Mouse (Mus musculus) embryonic facial prominence, embryonic 11.5 days (tissue): Measurements from ENCODE around the gene Osbp2. TPM values are rescaled to one million over a fixed set of nuclear protein-coding genes. Genes with fewer than 3 reads are reported as not detected.

Source experiments
- ATAC-seq: fragments of 200-750 bp; cut with Nextera tagmentation; replicated peaks from 2 replicates; pipeline ENCODE4 v1.8.0; 2017; ENCODE audit warnings: low read depth; ENCODE audit not compliant: insufficient number of reproducible peaks, low FRiP score, low TSS enrichment
- DNase-seq: peaks from one replicate; pipeline ENCODE4 v3.0.0-alpha.2; 2015; ENCODE audit warnings: low spot score
- H3K27ac ChIP-seq: fragments of 300-500 bp; sonication (generic); replicated peaks from 2 replicates; pipeline ENCODE4 v1.5.1; 2014; ENCODE audit warnings: mild to moderate bottlenecking, low read depth, low read length, control low read depth
- H3K27me3 ChIP-seq: fragments of 300-500 bp; sonication (generic); 2 replicates; pipeline ENCODE4 v1.6.1; 2014; ENCODE audit warnings: mild to moderate bottlenecking, low read length, moderate library complexity, mixed read lengths; ENCODE audit not compliant: control insufficient read depth, insufficient read depth
- H3K36me3 ChIP-seq: fragments of 300-500 bp; sonication (generic); replicated peaks from 2 replicates; pipeline ENCODE4 v1.6.1; 2014; ENCODE audit warnings: low read depth, mild to moderate bottlenecking, low read length, moderate library complexity, mixed read lengths; ENCODE audit not compliant: control insufficient read depth, insufficient read depth
- H3K4me1 ChIP-seq: fragments of 300-500 bp; sonication (generic); 2 replicates; pipeline ENCODE4 v1.6.1; 2014; ENCODE audit warnings: low read length, mixed read lengths; ENCODE audit not compliant: control insufficient read depth, insufficient read depth
- H3K4me2 ChIP-seq: fragments of 300-500 bp; sonication (generic); 2 replicates; pipeline ENCODE4 v1.6.1; 2014; ENCODE audit warnings: low read depth, mild to moderate bottlenecking, control low read depth, low read length, moderate library complexity
- H3K4me3 ChIP-seq: fragments of 300-500 bp; sonication (generic); 2 replicates; pipeline ENCODE4 v1.5.1; 2014; ENCODE audit warnings: low read depth, low read length, control low read depth
- H3K9ac ChIP-seq: fragments of 300-500 bp; sonication (generic); replicated peaks from 2 replicates; pipeline ENCODE4 v1.6.1; 2014; ENCODE audit warnings: mild to moderate bottlenecking, control low read depth, low read length
- H3K9me3 ChIP-seq: fragments of 300-500 bp; sonication (generic); replicated peaks from 2 replicates; pipeline ENCODE4 v1.6.1; 2016; ENCODE audit warnings: mild to moderate bottlenecking, low read length, inconsistent platforms, mixed read lengths; ENCODE audit not compliant: control insufficient read depth
- WGBS: fragments of 180-500 bp; shearing (Covaris S2); extraction: QIAGEN DNeasy Blood & Tissue Kit; methylation state at CpG from one replicate; pipeline ENCODE4 v1.1.7; 2014; 5-methylcytosine and 5-hydroxymethylcytosine counted together
- polyA plus RNA-seq: library from polyadenylated mRNA; unstranded; fragments of >200 nt; fragmentation: Nextera tagmentation; extraction: Ambion mirVana; gene quantifications from 2 replicates; pipeline ENCODE4 v1.2.1, GENCODE M21; 2014

The Osbp2 gene
- polyA plus RNA-seq, 1 experiment from 2014 or later = 0.55 TPM

DNA sequence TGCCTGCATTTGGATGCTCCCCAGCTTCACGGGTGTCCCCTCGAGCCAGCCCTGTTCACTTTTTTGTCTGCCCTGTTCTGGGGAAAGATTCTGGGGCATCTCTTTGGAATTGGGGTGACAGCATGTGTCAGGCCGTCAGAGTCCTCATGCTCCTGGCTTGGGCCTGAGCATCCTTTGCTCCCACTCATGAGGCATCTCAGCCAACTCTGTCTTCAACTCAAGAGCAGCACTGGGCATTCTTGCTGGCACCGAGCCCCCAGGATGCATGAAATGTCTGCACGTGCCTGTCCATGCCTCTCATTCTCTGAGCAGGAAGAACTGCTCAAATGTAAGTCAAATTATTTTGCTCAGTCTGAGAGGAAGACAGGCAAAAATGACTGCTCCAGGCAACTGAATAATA lies 139.0 kb downstream of the Osbp2 start:
- 64% methylated on average over 5 of the region's 5 CpGs for WGBS
- Histone ChIP-seq H3K9me3 (no peaks in the 10 kb centered on the region), H3K9ac (no peak overlapping the region), H3K36me3 (no peaks in the 10 kb centered on the region), H3K4me3 (no peak overlapping the region), H3K4me2 (no peak overlapping the region), H3K27ac (no peak overlapping the region), H3K4me1 (no peaks in the 10 kb centered on the region), H3K27me3 (no peaks in the 10 kb centered on the region)
- ATAC-seq = no peak
- DNase-seq = no peak

DNA sequence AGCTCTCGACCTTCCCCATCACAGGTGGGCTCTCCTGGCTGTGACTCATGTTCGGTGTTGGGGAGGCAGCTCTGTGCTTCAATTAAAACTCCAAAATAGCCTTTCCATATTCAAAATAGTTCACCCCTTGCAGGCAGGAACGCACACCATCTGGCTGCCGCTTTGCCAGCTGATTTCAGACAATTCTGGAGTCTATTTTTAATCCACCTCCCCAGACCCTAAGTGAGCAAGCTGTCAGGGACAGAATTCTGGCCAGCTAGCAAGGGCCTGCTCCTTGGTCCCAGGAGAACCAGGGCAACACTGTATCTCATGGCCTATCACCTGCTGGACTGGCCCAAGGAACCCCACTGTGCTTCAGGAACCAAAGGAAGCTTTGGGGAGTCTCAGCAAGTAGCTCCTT lies 139.8 kb downstream of the Osbp2 start:
- H3K4me2 ChIP-seq = no peak overlapping the region
- no peaks in the 10 kb centered on the region for H3K27me3 ChIP-seq
- H3K4me3 ChIP-seq = no peak overlapping the region
- DNase-seq (no peak), ATAC-seq (no peak)
- WGBS = 77% methylated on average over 4 of the region's 4 CpGs
- H3K9me3 ChIP-seq = no peaks in the 10 kb centered on the region
- H3K9ac ChIP-seq = no peak overlapping the region
- H3K4me1 ChIP-seq = no peaks in the 10 kb centered on the region
- H3K27ac ChIP-seq = no peak overlapping the region
- no peaks in the 10 kb centered on the region for H3K36me3 ChIP-seq

DNA sequence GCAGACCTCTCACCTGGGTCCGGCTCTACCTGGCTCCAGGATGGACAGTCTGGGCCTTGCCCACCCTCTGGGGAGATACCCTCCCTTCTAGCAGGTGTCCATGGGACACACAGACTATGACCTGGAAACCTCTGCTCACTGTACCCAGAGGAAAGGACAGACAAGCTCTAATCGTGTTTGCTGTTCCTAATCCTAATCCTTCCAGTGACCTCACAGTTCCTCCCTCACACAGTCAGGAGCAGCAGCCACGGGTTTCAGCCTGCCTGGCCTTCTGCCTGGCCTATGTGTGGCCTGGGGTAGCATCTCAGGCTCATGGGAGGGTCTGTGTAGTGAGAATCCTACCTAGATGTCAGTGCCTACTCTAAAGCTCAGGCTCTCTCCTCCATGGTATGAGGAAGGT lies 140.8 kb downstream of the Osbp2 start:
- Histone ChIP-seq H3K4me1 (no peaks in the 10 kb centered on the region), H3K4me2 (no peak overlapping the region), H3K36me3 (no peaks in the 10 kb centered on the region), H3K9ac (no peak overlapping the region), H3K27me3 (no peaks in the 10 kb centered on the region), H3K4me3 (no peak overlapping the region), H3K9me3 (no peaks in the 10 kb centered on the region), H3K27ac (no peak overlapping the region)
- WGBS = 54% methylated on average over 3 of the region's 3 CpGs
- DNase-seq (no peak), ATAC-seq (no peak)

DNA sequence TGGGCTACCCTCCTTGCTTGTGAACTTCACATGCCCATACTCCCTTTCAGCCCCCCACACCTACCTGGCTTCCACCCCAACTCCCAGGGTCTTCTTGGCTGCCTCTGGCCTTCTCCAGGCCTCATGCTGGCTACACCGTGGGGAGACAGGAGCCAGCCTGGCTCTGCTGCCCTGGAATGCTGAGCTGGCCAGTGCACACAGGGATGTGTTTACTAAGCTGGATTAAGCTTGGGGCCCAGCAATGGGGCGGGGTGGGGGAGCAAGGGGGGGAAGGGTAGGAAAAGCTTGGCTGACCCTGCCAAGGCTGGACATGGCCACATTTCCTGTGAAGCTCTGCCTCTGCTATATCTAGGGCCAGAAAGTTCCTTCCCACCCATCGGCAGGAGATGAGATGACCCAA lies 141.7 kb downstream of the Osbp2 start:
- no peak overlapping the region for H3K4me3 ChIP-seq
- no peaks in the 10 kb centered on the region for H3K9me3 ChIP-seq
- ATAC-seq (no peak), DNase-seq (no peak)
- H3K36me3 ChIP-seq = no peaks in the 10 kb centered on the region
- H3K4me1 ChIP-seq = no peaks in the 10 kb centered on the region
- H3K27ac ChIP-seq = no peak overlapping the region
- no peaks in the 10 kb centered on the region for H3K27me3 ChIP-seq
- H3K4me2 ChIP-seq = no peak overlapping the region
- 63% methylated on average over 3 of the region's 3 CpGs for WGBS
- no peak overlapping the region for H3K9ac ChIP-seq

DNA sequence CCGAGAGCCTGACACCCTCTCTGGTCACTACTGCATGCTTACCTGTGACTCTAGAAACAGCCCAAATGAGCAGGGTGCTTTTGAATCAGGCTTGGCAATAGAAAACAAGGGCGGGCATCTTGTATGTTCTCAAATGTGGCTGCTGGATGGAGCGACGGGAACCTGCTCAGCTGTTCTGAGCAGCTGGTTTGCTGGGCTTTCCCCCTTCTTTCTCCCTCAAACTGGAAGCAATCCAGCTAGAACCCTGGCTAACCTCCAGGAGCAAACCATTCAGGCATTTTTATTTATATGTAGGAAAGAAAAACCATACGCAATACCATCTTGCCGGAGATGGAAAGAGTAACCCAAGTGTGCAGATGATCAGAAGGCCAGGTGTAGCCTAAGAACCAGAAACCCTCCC lies 147.0 kb downstream of the Osbp2 start:
- no peak overlapping the region for H3K4me2 ChIP-seq
- H3K9me3 ChIP-seq = no peaks in the 10 kb centered on the region
- H3K27ac ChIP-seq = no peak overlapping the region
- DNase-seq (no peak), ATAC-seq (no peak)
- no peaks in the 10 kb centered on the region for H3K27me3 ChIP-seq
- no peak overlapping the region for H3K9ac ChIP-seq
- 85% methylated on average over 6 of the region's 6 CpGs for WGBS
- no peaks in the 10 kb centered on the region for H3K36me3 ChIP-seq
- no peak overlapping the region for H3K4me3 ChIP-seq
- H3K4me1 ChIP-seq = no peaks in the 10 kb centered on the region

DNA sequence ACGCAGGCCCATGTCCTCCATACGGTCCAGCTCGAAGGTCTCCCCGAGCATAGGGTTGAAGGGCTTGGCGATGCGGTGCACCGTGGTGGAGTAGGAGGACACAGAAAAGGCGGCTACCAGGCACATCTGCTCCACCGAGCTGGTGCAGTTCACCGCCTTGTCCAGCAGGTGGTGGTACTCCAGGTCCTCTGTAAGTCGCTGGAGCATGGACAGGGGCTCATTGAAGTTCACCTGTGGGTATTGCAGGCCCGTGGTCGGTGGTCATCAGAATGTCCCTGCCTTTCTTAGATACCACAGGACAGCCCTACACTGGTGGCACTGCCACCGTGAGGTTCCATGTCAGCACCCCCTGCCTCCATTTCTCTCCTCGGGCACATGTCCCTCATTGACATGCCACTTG lies 149.2 kb downstream of the Osbp2 start:
- Histone ChIP-seq H3K9ac (no peak overlapping the region), H3K4me2 (no peak overlapping the region), H3K27ac (no peak overlapping the region), H3K4me1 (no peaks in the 10 kb centered on the region), H3K36me3 (no peaks in the 10 kb centered on the region), H3K27me3 (no peaks in the 10 kb centered on the region), H3K4me3 (no peak overlapping the region), H3K9me3 (no peaks in the 10 kb centered on the region)
- 37% methylated on average over 15 of the region's 15 CpGs for WGBS
- DNase-seq (peak; percentile 70), ATAC-seq (0 out of 2 replicates have a peak, but pooled peaks have one; percentile 39)

DNA sequence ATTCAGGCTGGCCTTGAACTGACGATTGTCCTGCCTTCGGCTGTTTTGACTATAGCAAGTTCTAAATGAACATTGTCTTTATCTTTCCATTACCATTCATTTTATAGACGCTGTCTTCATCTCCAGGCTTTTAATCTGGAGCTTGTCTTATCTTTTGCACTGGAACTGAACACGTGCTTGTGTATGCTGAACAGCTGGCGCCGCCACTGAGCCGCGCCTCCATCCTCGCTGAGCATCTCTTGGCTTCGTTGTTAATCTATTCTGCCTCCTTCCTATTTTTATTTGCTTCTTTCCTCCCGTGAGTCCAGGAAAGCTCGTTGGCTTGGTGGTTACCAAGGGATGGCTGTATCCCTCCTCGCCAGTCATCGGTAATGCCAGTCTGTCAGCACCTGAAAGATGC lies 153.5 kb downstream of the Osbp2 start:
- H3K27me3 ChIP-seq = no peaks in the 10 kb centered on the region
- no peak for DNase-seq
- no peak overlapping the region for H3K4me3 ChIP-seq
- H3K4me1 ChIP-seq = no peaks in the 10 kb centered on the region; the same call in 1 of the 2 replicates
- no peak for ATAC-seq
- no peak overlapping the region for H3K27ac ChIP-seq
- WGBS = 86% methylated on average over 14 of the region's 14 CpGs
- H3K4me2 ChIP-seq = no peak overlapping the region
- no peak overlapping the region for H3K9ac ChIP-seq
- H3K36me3 ChIP-seq = no peaks in the 10 kb centered on the region
- H3K9me3 ChIP-seq = no peaks in the 10 kb centered on the region

DNA sequence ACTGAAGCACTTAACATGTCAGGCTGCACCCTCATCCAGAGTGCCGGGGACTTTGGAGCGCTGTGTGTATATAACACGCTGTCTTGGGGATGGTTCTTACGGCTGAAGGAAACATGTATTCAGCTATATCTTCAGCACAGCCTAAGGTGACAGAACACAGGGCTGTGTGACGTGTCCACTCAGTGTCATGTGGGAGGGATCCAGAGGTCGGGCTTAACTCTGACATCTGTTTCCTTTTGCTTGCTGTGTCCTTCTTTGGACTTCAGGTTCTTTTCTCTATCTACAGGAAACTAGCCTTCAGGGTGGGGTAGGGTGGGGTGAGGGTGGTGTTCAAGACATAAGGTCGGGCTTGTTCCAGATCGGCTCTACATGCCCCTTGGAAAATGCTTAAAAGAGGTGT lies 156.6 kb downstream of the Osbp2 start:
- 74% methylated on average over 8 of the region's 8 CpGs for WGBS
- Histone ChIP-seq H3K4me2 (no peak overlapping the region), H3K4me3 (no peak overlapping the region), H3K9ac (no peak overlapping the region), H3K36me3 (no peaks in the 10 kb centered on the region), H3K4me1 (no peaks in the 10 kb centered on the region; the same call in 1 of the 2 replicates), H3K9me3 (no peaks in the 10 kb centered on the region), H3K27me3 (no peaks in the 10 kb centered on the region), H3K27ac (no peak overlapping the region)
- ATAC-seq = no peak
- DNase-seq = no peak
